ENCODE assay signal across 12 mouse cellular contexts in genomic region chr5:66123295-66124088, GRCm38 (mm10).
"Had no signal": no experiment of that assay in that cellular context is flagged by ENCODE, and none has a peak within 500 bp of the region (broad histone marks: within the 10 kb centered on the region; RNA-seq: fewer than 3 reads in every experiment).

No protein-coding gene starts in this region.

- H3K9me3 ChIP-seq: limb, embryonic 13.5 days; liver, embryonic 12.5 days; midbrain, embryonic 13.5 days; neural tube, embryonic 15.5 days had no signal

- H3K36me3 ChIP-seq: limb, embryonic 13.5 days; liver, embryonic 12.5 days; midbrain, embryonic 13.5 days; neural tube, embryonic 15.5 days had no signal

- H3K27me3 ChIP-seq: limb, embryonic 13.5 days; liver, embryonic 12.5 days; midbrain, embryonic 13.5 days; neural tube, embryonic 15.5 days had no signal

- H3K9ac ChIP-seq: limb, embryonic 13.5 days; liver, embryonic 12.5 days; midbrain, embryonic 13.5 days; neural tube, embryonic 15.5 days had no signal

- H3K4me3 ChIP-seq: limb, embryonic 13.5 days; liver, embryonic 12.5 days; midbrain, embryonic 13.5 days; myocyte; neural tube, embryonic 15.5 days had no signal

- ATAC-seq: liver, embryonic 12.5 days; midbrain, embryonic 13.5 days had no signal

- H3K4me1 ChIP-seq: midbrain, embryonic 13.5 days; neural tube, embryonic 15.5 days had no signal

- DNase-seq: kidney, adult 11 months; kidney, postnatal 10 days; kidney, postnatal 4 days; lung, adult 18-20 months; lung, postnatal 14 days; thymus, postnatal 4 days had no signal

- H3K27ac ChIP-seq: limb, embryonic 13.5 days; liver, embryonic 12.5 days; midbrain, embryonic 13.5 days; neural tube, embryonic 15.5 days; stomach, postnatal 0 days had no signal

- H3K4me2 ChIP-seq: limb, embryonic 13.5 days; liver, embryonic 12.5 days; midbrain, embryonic 13.5 days; neural tube, embryonic 15.5 days had no signal
